Mouse (Mus musculus) E14TG2a.4 (cell line): Measurements from ENCODE around the gene Rbms3.

ENCODE experiments used
- CTCF ChIP-seq: conservative IDR thresholded peaks from 2 replicates; pipeline ENCODE4 v1.5.1; 2014; ENCODE audit warnings: low read length
- POU5F1 ChIP-seq: IDR thresholded peaks from 2 replicates; pipeline ENCODE4 v1.6.1; 2014; ENCODE audit warnings: low read length, borderline replicate concordance

GRCm38 (mm10) chr9:116808401-116808800 is 821.3 kb downstream of the Rbms3 start:
- TF ChIP-seq CTCF = no peak
- TF ChIP-seq POU5F1 = no peak
